Mouse (Mus musculus) liver, adult 2 months (tissue): ENCODE measurements around the gene Tbx2. TPM values are rescaled to one million over a fixed set of nuclear protein-coding genes. Genes with fewer than 3 reads are reported as not detected.
A peak's percentile ranks its signal among the peaks of the same experiment; 100 is the strongest.

Source experiments
- DNase-seq: peaks from one replicate; pipeline ENCODE4 v3.0.0-alpha.2; 2011; ENCODE audit warnings: low read depth, low spot score; ENCODE audit errors: extremely low read depth
- H3K27ac ChIP-seq: fragments of 200-500 bp; replicated peaks from 2 replicates; pipeline ENCODE4 v1.5.1; 2012; ENCODE audit warnings: low read depth, mild to moderate bottlenecking, control low read depth, inconsistent platforms, low read length; ENCODE audit not compliant: insufficient read depth
- H3K27me3 ChIP-seq: fragments of 200-500 bp; 2 replicates; pipeline ENCODE4 v1.6.1; 2012; ENCODE audit warnings: mild to moderate bottlenecking, moderate library complexity, low read length, inconsistent platforms; ENCODE audit not compliant: control insufficient read depth, insufficient read depth
- H3K36me3 ChIP-seq: fragments of 200-500 bp; 2 replicates; pipeline ENCODE4 v1.6.1; 2012; ENCODE audit warnings: low read length, inconsistent platforms; ENCODE audit not compliant: control insufficient read depth, insufficient read depth
- H3K4me1 ChIP-seq: fragments of 200-500 bp; 2 replicates; pipeline ENCODE4 v1.6.1; 2011; ENCODE audit warnings: low read length; ENCODE audit not compliant: control insufficient read depth, insufficient read depth
- H3K4me3 ChIP-seq: fragments of 200-500 bp; 2 replicates; pipeline ENCODE4 v1.5.1; 2011; ENCODE audit warnings: low read depth, mild to moderate bottlenecking, control low read depth, low read length, moderate library complexity; ENCODE audit not compliant: insufficient read depth
- H3K79me2 ChIP-seq: fragments of 200-500 bp; 2 replicates; pipeline ENCODE4 v1.6.1; 2012; ENCODE audit warnings: inconsistent platforms, mild to moderate bottlenecking, low read length, moderate library complexity; ENCODE audit not compliant: control insufficient read depth, insufficient read depth
- H3K9ac ChIP-seq: fragments of 200-500 bp; 2 replicates; pipeline ENCODE4 v1.6.1; 2012; ENCODE audit warnings: low read depth, mild to moderate bottlenecking, control low read depth, inconsistent platforms, low read length
- CTCF ChIP-seq: fragments of 200-500 bp; IDR thresholded peaks from 2 replicates; pipeline ENCODE4 v1.5.1; 2011; ENCODE audit warnings: low read depth, low read length, control low read depth
- POLR2A ChIP-seq: fragments of 200-500 bp; IDR thresholded peaks from 2 replicates; pipeline ENCODE4 v1.6.1; 2011; ENCODE audit warnings: low read length, control low read depth; ENCODE audit not compliant: insufficient read depth; ENCODE audit errors: extremely low read depth
- WGBS: fragments of 180-500 bp; shearing (Covaris S2); methylation state at CpG from one replicate; pipeline ENCODE4 v1.1.7; 2018; 5-methylcytosine and 5-hydroxymethylcytosine counted together
- polyA plus RNA-seq: library from polyadenylated mRNA; depleted of rRNA; stranded (reverse); fragments of >200 nt; gene quantifications from 2 replicates; pipeline ENCODE4 v1.2.3, GENCODE M21; 2012
- total RNA-seq: library from RNA; depleted of rRNA; stranded (reverse); fragments of >200 nt; gene quantifications from 2 replicates; pipeline ENCODE4 v1.2.3, GENCODE M21; 2014

The Tbx2 gene
- total and polyA plus RNA-seq, 2 experiments: 1.4 to 3.0 TPM

DNA sequence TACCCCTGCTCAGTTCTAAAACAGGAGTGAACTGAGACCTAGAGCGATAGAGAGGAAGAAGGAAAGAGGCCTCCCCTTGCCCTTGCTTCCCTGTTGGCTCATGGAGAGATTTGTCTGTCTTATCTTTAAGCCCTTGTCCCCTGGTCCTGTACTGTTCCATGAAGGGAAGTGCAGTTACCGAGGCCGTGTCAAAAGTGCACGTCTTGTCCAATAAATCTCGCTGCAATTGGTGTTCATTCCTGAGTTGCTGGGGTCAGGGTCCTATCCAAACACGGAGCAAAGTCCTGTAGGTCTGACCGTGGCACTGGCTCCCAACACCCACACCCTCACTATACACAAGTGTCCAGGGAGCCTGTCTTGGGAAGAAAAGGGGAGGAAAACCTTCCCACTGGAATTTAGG lies 6.5 kb upstream of the Tbx2 start:
- H3K27me3 ChIP-seq: 0 out of 2 replicates have a peak, but pooled peaks cover 3% of the 10 kb centered on the region
- no peak overlapping the region for H3K27ac ChIP-seq
- DNase-seq: no peak
- no peak overlapping the region for H3K9ac ChIP-seq
- H3K4me1 ChIP-seq: no peaks in the 10 kb centered on the region
- no peaks in the 10 kb centered on the region for H3K79me2 ChIP-seq
- H3K36me3 ChIP-seq: no peaks in the 10 kb centered on the region
- 66% methylated on average over 7 of the region's 7 CpGs for WGBS
- H3K4me3 ChIP-seq: no peak overlapping the region
- no peak for TF ChIP-seq CTCF
- TF ChIP-seq POLR2A: no peak

DNA sequence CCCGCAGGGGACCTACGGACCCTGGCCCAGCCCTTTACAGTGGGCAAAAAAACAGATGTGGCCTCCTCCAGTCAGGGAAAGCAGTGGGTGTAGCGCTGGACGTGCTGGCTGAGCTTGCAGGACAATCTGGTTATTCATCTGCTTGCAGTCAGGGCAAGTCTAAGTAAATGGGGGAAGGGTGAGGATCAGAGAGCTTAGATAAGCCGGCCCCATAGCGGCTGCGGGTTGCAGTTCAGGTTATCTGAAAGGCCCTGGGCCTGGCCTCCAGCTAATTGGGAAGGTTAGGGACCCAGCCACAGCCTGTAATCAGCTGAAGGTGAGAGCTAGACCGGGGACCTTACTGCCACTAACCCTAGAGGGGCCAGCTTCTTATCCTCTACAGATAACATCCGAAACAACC lies 5.0 kb upstream of the Tbx2 start:
- H3K79me2 ChIP-seq: no peaks in the 10 kb centered on the region
- DNase-seq: no peak
- H3K36me3 ChIP-seq: no peaks in the 10 kb centered on the region
- H3K27ac ChIP-seq: no peak overlapping the region
- no peak for TF ChIP-seq POLR2A
- TF ChIP-seq CTCF: no peak
- H3K4me3 ChIP-seq: no peak overlapping the region
- H3K27me3 ChIP-seq: peaks cover 9% of the 10 kb centered on the region; the same call in 1 of the 2 replicates
- WGBS: 49% methylated on average over 9 of the region's 9 CpGs
- H3K9ac ChIP-seq: no peak overlapping the region
- H3K4me1 ChIP-seq: no peaks in the 10 kb centered on the region

DNA sequence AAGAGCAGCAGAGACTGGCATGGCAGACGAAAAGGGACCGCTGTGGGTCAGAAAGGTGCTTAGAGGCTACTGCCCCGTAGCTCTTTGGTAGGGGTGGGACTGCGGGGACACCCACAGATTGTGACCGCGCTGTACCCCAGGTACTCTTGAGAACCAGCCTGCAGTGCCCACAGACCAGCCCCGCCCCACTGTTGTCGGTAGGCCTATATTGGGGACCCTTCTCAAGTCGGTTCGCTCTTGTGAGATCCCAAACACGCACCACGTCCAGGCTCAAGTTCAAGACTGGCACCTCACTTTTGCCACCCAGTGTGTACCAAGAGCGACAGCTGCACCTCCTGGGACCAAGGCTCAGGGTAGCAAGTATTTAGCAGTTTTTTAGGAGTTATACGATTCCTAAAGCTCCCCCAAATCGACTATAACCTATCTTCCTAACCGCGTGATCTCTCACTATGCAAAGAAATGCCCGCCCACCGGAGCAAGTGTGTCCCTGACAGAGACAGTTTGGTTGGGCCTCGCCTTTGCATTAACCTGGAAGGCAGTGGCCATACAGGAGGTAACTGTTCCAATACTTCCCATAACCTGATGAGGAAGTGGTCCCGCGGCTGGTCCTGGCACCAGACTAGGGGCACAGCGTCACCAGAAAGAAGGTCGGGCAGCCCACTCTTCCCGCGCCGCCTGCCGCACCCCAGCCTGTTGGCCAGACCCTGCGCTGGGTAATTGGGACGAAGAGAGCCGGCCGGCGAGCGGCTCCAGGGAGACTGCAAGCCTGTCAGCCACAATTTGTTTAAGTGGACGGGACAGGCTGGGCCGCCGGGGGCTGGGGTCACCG lies 3.4 kb upstream of the Tbx2 start:
- DNase-seq: no peak
- Histone ChIP-seq H3K4me1 (no peaks in the 10 kb centered on the region), H3K27ac (no peak overlapping the region), H3K36me3 (no peaks in the 10 kb centered on the region), H3K4me3 (no peak overlapping the region), H3K27me3 (peaks cover 16% of the 10 kb centered on the region; the same call in 1 of the 2 replicates), H3K79me2 (no peaks in the 10 kb centered on the region), H3K9ac (no peak overlapping the region)
- WGBS: 29% methylated on average over 38 of the region's 38 CpGs
- TF ChIP-seq POLR2A (no peak), CTCF (no peak)

DNA sequence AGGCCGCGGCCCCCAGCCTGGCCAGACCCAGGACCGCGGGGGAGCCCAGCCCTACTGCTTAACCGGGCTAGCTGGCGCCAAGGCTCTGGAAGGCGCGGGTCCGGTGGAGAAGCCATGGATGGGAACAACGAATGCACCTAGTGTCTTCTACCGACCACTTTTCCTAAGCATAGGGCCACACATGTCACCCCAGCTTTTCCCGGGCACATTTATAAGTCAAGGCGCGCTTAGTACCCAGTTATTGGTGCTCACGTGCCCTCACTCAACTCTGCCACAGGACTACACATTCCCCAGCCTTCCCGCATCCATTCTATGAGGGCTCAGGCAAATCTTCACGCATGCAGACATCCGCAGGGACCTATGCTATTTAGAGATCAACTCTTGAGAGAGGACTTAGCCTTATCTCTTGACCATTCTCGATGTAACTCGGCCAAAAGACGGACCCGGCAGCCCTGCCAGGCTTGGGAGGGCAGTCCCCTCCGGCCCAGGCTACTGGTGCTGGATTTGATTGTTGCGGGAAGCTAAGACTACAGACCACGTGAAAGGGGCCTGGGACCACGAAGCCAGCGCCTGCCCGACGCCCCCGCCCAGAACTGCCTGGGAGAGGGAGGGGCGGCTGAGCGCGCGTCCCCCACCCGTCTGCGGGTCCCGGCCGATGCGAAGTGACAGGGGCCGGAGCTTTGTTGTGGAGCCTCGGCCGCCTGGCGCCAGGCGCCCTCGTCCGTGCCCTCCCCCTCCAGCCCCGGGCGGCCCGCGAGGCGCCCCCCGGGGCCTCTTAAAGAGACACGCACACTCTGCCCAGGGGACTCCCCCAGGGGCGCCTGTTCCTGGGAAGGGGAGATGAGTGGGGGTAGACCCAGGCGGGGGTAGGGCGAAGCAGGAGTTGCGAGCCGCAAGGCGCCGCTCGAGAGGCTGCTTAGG lies 2.6 kb upstream of the Tbx2 start:
- H3K4me3 ChIP-seq: no peak overlapping the region
- H3K27me3 ChIP-seq: peaks cover 20% of the 10 kb centered on the region; the same call in 1 of the 2 replicates
- H3K27ac ChIP-seq: no peak overlapping the region
- no peaks in the 10 kb centered on the region for H3K36me3 ChIP-seq
- no peaks in the 10 kb centered on the region for H3K4me1 ChIP-seq
- no peak for DNase-seq
- H3K79me2 ChIP-seq: no peaks in the 10 kb centered on the region
- no peak overlapping the region for H3K9ac ChIP-seq
- 13% methylated on average over 61 of the region's 61 CpGs for WGBS
- no peak for TF ChIP-seq POLR2A
- TF ChIP-seq CTCF: no peak

DNA sequence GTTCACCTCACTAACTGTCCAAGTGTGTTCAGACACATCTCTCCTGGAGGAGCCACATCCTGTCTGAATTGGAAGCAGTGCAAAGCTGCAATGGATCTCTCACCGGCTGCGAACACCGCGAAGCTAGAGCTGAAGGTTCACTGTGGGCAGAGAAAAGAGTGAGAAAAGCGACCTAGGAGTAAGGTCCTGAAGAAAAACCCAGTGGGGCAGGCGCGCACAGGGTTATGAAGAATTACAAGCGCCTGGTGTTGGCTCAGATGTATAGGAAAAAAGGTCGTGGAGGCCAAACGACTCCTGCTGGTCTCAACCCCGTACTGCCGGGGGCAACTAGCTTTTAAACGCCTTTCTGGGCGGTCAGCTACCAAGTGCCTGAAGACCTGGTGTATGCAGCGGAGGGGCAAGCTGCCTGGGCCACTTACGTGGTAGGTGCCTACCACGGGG lies 1.4 kb upstream of the Tbx2 start:
- Histone ChIP-seq H3K36me3 (no peaks in the 10 kb centered on the region), H3K27me3 (peaks cover 25% of the 10 kb centered on the region; the same call in 1 of the 2 replicates), H3K79me2 (no peaks in the 10 kb centered on the region), H3K27ac (no peak overlapping the region), H3K9ac (no peak overlapping the region), H3K4me3 (no peak overlapping the region), H3K4me1 (no peaks in the 10 kb centered on the region)
- WGBS: 10% methylated on average over 17 of the region's 17 CpGs
- 0 out of 2 replicates have a peak, but pooled peaks have one; percentile 7 for TF ChIP-seq CTCF
- no peak for TF ChIP-seq POLR2A
- no peak for DNase-seq
